Mouse (Mus musculus): Measurements from ENCODE around the gene Rpl3. TPM values are rescaled to one million over a fixed set of nuclear protein-coding genes. Genes with fewer than 3 reads are reported as not detected.

The Rpl3 gene
- polyA plus RNA-seq, 1 experiment from 2014 or later: 1,133 TPM

DNA sequence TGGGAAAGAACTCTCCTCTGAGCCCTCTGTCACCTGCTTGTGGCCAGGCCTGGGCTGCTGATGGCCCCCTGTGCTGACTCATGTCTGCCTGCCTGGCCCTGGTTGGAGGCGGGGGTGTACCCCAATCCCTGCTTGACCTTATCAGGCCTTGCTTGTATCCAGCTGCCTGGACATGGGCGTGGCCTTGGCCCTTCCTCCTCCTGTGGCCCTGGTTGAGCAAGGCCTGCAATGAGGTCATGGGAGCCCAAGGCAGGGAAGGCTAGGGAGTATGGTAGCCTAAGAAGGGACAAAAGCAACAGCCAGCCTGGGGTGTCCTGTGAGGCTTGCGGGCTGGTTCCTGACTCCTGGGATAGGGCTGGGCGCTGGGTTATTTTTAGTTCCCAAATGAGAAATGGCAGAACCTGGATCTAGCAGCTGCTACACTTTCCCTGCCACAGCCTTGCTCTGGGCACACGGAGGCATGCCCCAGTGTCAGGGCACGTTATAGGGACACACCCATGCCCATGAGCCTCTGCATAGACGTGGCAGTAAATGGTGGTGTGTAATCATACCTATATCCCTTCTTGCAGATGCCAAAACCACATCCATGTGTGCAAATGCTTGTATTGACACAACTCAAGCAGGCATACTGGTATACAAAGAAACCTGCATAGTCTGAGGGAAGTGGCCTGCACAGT is 37.5 kb downstream of the Rpl3 start:
- no peaks in the 10 kb centered on the region for H3K36me3 ChIP-seq (ENCODE audit: control insufficient read depth, insufficient read depth, low read length)
- peaks cover 7% of the 10 kb centered on the region; the same call in 1 of the 2 replicates for H3K4me1 ChIP-seq (ENCODE audit: control insufficient read depth, insufficient read depth, low read length)
- H3K4me3 ChIP-seq (ENCODE audit: low read length): no peak overlapping the region
- peak; percentile 32; the same call in 1 of the 2 replicates for ATAC-seq
- H3K27ac ChIP-seq (ENCODE audit: low read length): no peak overlapping the region
- no peak overlapping the region for H3K4me2 ChIP-seq (ENCODE audit: low read depth, low read length)
- no peaks in the 10 kb centered on the region for H3K27me3 ChIP-seq (replicated peaks; ENCODE audit: control insufficient read depth, insufficient read depth, low read length)
- no peak overlapping the region for H3K9ac ChIP-seq (ENCODE audit: low read depth, low read length)
- WGBS: 68% methylated on average over 7 of the region's 7 CpGs
- H3K9me3 ChIP-seq (ENCODE audit: control insufficient read depth, low read length): no peaks in the 10 kb centered on the region

GRCm38 (mm10) chr15:80053381-80054033 is 38.2 kb downstream of the Rpl3 start:
- H3K9me3 ChIP-seq (ENCODE audit: control insufficient read depth, low read length): no peaks in the 10 kb centered on the region
- H3K4me2 ChIP-seq (ENCODE audit: low read depth, low read length): no peak overlapping the region
- H3K27ac ChIP-seq (ENCODE audit: low read length): no peak overlapping the region
- 0 out of 2 replicates have a peak, but pooled peaks have one; percentile 5 for ATAC-seq
- peaks cover 7% of the 10 kb centered on the region; the same call in 1 of the 2 replicates for H3K4me1 ChIP-seq (ENCODE audit: control insufficient read depth, insufficient read depth, low read length)
- H3K27me3 ChIP-seq (replicated peaks; ENCODE audit: control insufficient read depth, insufficient read depth, low read length): no peaks in the 10 kb centered on the region
- WGBS: 76% methylated on average over 8 of the region's 8 CpGs
- no peak overlapping the region for H3K4me3 ChIP-seq (ENCODE audit: low read length)
- no peak overlapping the region for H3K9ac ChIP-seq (ENCODE audit: low read depth, low read length)
- H3K36me3 ChIP-seq (ENCODE audit: control insufficient read depth, insufficient read depth, low read length): no peaks in the 10 kb centered on the region

DNA sequence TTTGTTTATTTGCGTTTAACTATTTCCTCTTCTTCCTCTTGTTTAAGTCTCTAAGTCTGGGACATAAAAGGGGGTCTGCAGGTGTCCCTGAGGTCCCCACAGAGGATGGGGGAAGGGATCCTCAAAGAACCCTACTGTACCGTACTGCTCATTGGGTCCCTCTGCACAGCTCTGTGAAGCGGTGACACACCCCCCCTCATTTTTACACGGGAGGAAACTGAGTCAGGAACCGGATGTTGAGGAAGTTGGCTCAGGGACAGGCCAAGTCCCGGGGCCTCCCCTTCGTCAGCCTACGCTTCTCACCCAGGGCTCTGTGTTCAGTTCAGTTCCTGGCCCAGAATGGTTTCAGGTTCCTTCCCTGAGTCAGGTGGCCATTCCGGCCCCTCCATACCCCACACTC is 39.9 kb downstream of the Rpl3 start:
- H3K9me3 ChIP-seq (ENCODE audit: control insufficient read depth, low read length): no peaks in the 10 kb centered on the region
- H3K36me3 ChIP-seq (ENCODE audit: control insufficient read depth, insufficient read depth, low read length): no peaks in the 10 kb centered on the region
- 79% methylated on average over 9 of the region's 9 CpGs for WGBS
- peaks cover 7% of the 10 kb centered on the region; the same call in 1 of the 2 replicates for H3K4me1 ChIP-seq (ENCODE audit: control insufficient read depth, insufficient read depth, low read length)
- H3K27ac ChIP-seq (ENCODE audit: low read length): peak overlapping the region; percentile 23
- ATAC-seq: no peak
- H3K9ac ChIP-seq (ENCODE audit: low read depth, low read length): no peak overlapping the region
- no peak overlapping the region for H3K4me3 ChIP-seq (ENCODE audit: low read length)
- no peaks in the 10 kb centered on the region for H3K27me3 ChIP-seq (replicated peaks; ENCODE audit: control insufficient read depth, insufficient read depth, low read length)
- no peak overlapping the region for H3K4me2 ChIP-seq (ENCODE audit: low read depth, low read length)

DNA sequence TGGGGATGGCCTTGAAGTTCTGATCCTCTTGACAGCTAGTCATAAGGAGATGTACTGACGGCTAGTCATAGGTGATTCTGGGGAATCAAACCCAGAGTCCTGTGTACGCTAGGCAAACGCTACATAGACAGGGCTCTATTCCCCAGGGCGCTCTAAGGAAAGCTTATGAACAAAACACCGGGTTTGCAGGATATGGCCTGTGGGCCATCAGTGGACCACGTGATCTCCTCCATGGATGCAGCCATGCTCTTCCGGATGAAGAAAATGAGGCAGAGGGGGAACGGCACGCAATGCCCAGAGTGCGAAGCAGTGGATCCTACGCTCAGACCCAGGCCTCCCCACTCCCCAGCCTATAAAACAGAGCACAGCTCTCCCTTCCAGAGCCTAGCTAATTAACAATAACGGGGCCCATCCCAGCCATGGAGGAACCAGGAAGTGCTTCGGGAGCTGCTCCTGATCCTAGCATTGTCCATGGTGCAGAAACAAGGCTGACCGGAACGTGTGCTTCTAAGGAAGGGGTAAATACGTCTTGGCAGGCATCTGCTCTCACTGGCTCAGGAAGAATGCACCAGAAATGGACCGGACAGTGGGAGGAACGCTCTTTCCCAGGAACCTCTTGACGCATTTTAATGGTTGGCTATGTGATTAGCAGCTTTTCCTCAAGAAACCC is 40.4 kb downstream of the Rpl3 start:
- Histone ChIP-seq H3K4me1 (ENCODE audit: control insufficient read depth, insufficient read depth, low read length) (peaks cover 7% of the 10 kb centered on the region; the same call in 1 of the 2 replicates), H3K36me3 (ENCODE audit: control insufficient read depth, insufficient read depth, low read length) (no peaks in the 10 kb centered on the region), H3K9ac (ENCODE audit: low read depth, low read length) (no peak overlapping the region), H3K4me2 (ENCODE audit: low read depth, low read length) (no peak overlapping the region), H3K4me3 (ENCODE audit: low read length) (no peak overlapping the region), H3K9me3 (ENCODE audit: control insufficient read depth, low read length) (no peaks in the 10 kb centered on the region), H3K27ac (ENCODE audit: low read length) (no peak overlapping the region), H3K27me3 (replicated peaks; ENCODE audit: control insufficient read depth, insufficient read depth, low read length) (no peaks in the 10 kb centered on the region)
- no peak for ATAC-seq
- 66% methylated on average over 19 of the region's 19 CpGs for WGBS

DNA sequence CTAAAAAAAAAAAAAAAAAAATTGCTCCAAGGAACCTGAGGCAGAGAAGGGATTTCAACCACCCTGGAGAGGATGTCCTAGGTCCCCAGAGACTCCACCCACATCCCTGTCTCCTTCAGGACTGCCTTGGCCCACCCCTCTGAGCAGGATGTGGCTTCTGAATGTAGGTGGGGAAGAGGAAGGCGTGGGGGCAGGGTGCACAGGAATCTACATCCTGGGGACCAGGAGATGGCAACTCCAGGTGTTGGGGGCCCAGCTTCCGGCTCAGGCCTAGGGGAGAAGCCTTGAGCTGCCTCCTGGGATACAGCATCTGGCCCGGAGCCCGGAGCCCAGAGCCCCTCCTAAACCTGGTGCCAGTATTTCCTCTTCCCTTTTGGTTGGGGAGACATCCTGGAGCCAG is 41.6 kb downstream of the Rpl3 start:
- Histone ChIP-seq H3K27ac (ENCODE audit: low read length) (no peak overlapping the region), H3K9ac (ENCODE audit: low read depth, low read length) (no peak overlapping the region), H3K4me1 (ENCODE audit: control insufficient read depth, insufficient read depth, low read length) (peaks cover 7% of the 10 kb centered on the region; the same call in 1 of the 2 replicates), H3K4me3 (ENCODE audit: low read length) (no peak overlapping the region), H3K9me3 (ENCODE audit: control insufficient read depth, low read length) (no peaks in the 10 kb centered on the region), H3K36me3 (ENCODE audit: control insufficient read depth, insufficient read depth, low read length) (no peaks in the 10 kb centered on the region), H3K27me3 (replicated peaks; ENCODE audit: control insufficient read depth, insufficient read depth, low read length) (no peaks in the 10 kb centered on the region), H3K4me2 (ENCODE audit: low read depth, low read length) (no peak overlapping the region)
- WGBS: 66% methylated on average over 4 of the region's 4 CpGs
- ATAC-seq: no peak

- Histone ChIP-seq H3K27ac (ENCODE audit: low read length) (no peak overlapping the region), H3K9ac (ENCODE audit: low read depth, low read length) (no peak overlapping the region), H3K4me2 (ENCODE audit: low read depth, low read length) (no peak overlapping the region), H3K36me3 (ENCODE audit: control insufficient read depth, insufficient read depth, low read length) (no peaks in the 10 kb centered on the region), H3K4me1 (ENCODE audit: control insufficient read depth, insufficient read depth, low read length) (0 out of 2 replicates have a peak, but pooled peaks cover 2% of the 10 kb centered on the region), H3K4me3 (ENCODE audit: low read length) (no peak overlapping the region), H3K27me3 (replicated peaks; ENCODE audit: control insufficient read depth, insufficient read depth, low read length) (no peaks in the 10 kb centered on the region), H3K9me3 (ENCODE audit: control insufficient read depth, low read length) (no peaks in the 10 kb centered on the region)
- no peak for ATAC-seq
- WGBS: 35% methylated on average over 5 of the region's 5 CpGs
These were observed 43.7 kb downstream of the Rpl3 start for GRCm38 (mm10) chr15:80047973-80048372.

- Histone ChIP-seq H3K27me3 (replicated peaks; ENCODE audit: control insufficient read depth, insufficient read depth, low read length) (no peaks in the 10 kb centered on the region), H3K27ac (ENCODE audit: low read length) (no peak overlapping the region), H3K9me3 (ENCODE audit: control insufficient read depth, low read length) (no peaks in the 10 kb centered on the region), H3K4me3 (ENCODE audit: low read length) (no peak overlapping the region), H3K4me2 (ENCODE audit: low read depth, low read length) (no peak overlapping the region), H3K36me3 (ENCODE audit: control insufficient read depth, insufficient read depth, low read length) (no peaks in the 10 kb centered on the region), H3K9ac (ENCODE audit: low read depth, low read length) (no peak overlapping the region), H3K4me1 (ENCODE audit: control insufficient read depth, insufficient read depth, low read length) (0 out of 2 replicates have a peak, but pooled peaks cover 2% of the 10 kb centered on the region)
- no peak for ATAC-seq
- 77% methylated on average over 2 of the region's 2 CpGs for WGBS
These were observed 44.4 kb downstream of the Rpl3 start for GRCm38 (mm10) chr15:80047242-80047641.

DNA sequence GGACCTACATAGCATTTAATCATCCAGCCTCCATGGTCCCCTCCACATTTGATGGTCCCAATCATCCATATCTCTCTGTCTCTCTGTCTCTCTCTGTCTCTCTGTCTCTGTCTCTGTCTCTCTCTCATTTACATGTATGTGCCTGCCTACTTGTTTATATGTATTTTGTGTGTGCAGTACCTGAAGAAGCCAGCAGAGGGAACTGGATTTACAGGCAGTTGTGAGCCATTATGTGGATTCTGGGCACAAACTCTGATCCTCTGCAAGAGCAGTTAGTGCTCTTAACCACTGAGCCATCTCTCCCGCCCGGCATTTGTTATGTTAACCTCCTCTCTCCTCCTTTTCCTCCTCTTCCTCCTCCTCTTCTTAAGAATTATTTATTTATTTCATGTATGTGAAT is 45.9 kb downstream of the Rpl3 start:
- Histone ChIP-seq H3K27me3 (replicated peaks; ENCODE audit: control insufficient read depth, insufficient read depth, low read length) (no peaks in the 10 kb centered on the region), H3K27ac (ENCODE audit: low read length) (no peak overlapping the region), H3K4me3 (ENCODE audit: low read length) (no peak overlapping the region), H3K36me3 (ENCODE audit: control insufficient read depth, insufficient read depth, low read length) (no peaks in the 10 kb centered on the region), H3K9ac (ENCODE audit: low read depth, low read length) (no peak overlapping the region), H3K9me3 (ENCODE audit: control insufficient read depth, low read length) (no peaks in the 10 kb centered on the region), H3K4me1 (ENCODE audit: control insufficient read depth, insufficient read depth, low read length) (no peaks in the 10 kb centered on the region), H3K4me2 (ENCODE audit: low read depth, low read length) (no peak overlapping the region)
- WGBS: 97% methylated on average over 2 of the region's 2 CpGs
- ATAC-seq: no peak

DNA sequence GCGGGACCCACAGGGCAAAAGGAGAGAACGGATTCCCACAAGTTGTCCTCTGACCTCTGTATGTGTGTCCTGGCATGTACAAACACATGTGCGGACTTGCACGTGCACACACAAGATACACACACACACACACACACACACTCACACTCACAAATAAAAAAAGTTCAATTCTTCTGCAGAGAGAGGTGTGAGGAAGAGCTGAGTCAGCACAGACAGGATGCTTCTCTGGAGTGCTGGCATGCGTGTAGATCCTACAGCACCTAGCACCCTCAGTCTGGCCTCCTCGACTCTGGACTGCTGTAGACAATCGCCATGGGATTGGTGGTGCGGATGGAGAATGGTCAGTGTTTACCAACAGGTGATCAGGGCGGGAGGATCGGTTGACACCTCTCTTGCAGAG is 47.4 kb downstream of the Rpl3 start:
- no peaks in the 10 kb centered on the region for H3K36me3 ChIP-seq (ENCODE audit: control insufficient read depth, insufficient read depth, low read length)
- no peak overlapping the region for H3K4me2 ChIP-seq (ENCODE audit: low read depth, low read length)
- 85% methylated on average over 10 of the region's 10 CpGs for WGBS
- H3K27ac ChIP-seq (ENCODE audit: low read length): no peak overlapping the region
- H3K4me1 ChIP-seq (ENCODE audit: control insufficient read depth, insufficient read depth, low read length): no peaks in the 10 kb centered on the region
- H3K27me3 ChIP-seq (replicated peaks; ENCODE audit: control insufficient read depth, insufficient read depth, low read length): no peaks in the 10 kb centered on the region
- no peak overlapping the region for H3K4me3 ChIP-seq (ENCODE audit: low read length)
- no peak overlapping the region for H3K9ac ChIP-seq (ENCODE audit: low read depth, low read length)
- no peaks in the 10 kb centered on the region for H3K9me3 ChIP-seq (ENCODE audit: control insufficient read depth, low read length)
- no peak for ATAC-seq
